Mouse (Mus musculus) ES-CJ7 (cell line): Measurements from ENCODE around the gene Ppp1cc.
"Not testable (repeated sequence)": the region's sequence is repeated elsewhere in the genome, so short reads cannot be mapped to it uniquely, and the experiment has no call there.

Source experiments
- DNase-seq: peaks from one replicate; pipeline ENCODE4 v3.0.0; 2011; ENCODE audit warnings: low read depth, low spot score

Ppp1cc gene

DNA sequence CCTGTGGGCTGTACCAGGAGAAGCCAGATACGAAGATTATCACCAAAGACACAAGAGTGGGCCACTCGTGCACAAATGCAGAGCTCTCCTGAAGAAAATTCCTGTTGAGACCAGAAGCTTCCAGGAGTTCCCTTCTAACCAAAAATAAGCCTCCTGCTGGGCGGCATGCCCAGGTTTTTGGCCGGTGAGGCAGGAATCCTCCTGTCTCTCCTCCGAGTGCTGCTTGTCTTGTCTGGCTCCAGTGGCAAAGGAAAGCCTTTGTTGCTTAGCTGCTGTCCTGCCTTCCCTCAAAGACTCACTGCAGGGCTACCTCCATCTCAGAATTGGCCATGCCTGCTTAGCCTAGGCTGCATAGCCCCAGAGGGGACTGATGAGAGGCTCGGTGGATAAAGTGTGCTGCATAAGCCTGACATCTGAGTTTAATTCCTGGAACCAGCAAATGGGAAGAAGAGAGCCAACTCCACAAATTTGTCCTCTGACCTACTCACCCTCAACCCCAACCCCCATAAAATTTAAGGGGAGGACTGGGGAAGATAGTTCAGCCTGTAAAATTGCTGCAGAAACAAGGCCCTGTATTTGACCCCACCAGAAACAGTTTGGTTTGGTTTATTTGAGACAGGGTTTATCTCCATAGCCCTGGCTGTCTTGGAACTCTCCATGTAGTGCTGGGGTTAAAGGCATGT is 7.3 kb downstream of the Ppp1cc start:
- no peak for DNase-seq

DNA sequence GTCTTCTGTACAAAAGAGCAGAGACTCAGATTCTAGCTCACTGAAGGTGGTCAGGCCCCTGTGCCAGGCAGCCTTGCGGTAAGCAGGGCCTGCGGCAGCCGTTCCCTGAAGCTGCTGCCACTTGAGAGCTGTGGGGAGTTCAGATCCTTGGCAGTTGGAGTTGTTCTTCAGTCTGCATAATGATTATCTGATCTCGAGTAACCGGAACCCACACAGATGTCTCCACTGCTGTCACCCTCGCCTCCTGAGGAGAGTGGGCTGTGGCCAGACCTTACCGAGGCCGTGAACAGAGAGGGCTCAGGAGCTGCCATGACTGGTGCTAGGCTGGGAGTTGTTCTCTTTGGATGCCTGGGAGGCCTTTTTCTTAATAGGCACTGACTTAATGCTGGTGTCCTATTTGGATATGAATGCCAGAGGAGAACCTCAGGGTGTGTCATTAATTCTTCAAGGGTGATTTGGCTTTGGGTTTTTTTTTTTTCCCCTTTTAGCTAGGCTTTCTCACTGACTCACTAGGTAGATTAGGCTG is 8.6 kb downstream of the Ppp1cc start:
- DNase-seq: no peak

DNA sequence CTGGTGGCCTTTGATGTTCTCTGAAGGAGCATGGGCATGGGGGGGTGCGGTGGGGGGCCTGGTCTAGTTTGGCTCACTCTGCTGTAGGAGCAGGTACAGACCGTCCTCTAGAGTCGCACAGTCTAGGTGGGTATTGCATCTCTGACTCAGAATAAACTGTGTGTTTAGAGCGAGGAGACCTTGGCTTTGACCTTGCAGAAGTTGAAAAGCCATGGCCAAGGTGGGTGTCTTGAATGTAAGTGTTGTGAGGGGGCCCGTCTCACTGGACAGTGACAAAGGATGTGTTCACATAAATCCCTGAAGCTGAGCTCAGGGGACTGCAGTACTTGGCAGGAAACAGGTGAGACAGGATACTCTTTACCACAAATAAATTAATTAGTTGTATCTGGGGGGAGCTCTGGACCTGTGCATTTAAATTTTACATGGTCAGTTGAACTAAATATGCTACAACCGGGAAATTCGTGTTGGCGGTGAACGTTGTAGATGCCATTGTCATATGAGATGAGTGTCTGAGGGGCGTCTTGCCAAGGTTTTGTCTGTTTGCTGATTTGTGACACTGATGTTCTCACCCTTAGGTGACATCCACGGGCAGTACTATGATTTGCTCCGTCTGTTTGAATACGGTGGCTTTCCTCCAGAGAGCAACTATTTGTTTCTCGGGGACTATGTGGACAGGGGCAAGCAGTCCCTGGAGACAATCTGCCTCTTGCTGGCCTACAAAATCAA is 10.4 kb downstream of the Ppp1cc start:
- DNase-seq: no peak

DNA sequence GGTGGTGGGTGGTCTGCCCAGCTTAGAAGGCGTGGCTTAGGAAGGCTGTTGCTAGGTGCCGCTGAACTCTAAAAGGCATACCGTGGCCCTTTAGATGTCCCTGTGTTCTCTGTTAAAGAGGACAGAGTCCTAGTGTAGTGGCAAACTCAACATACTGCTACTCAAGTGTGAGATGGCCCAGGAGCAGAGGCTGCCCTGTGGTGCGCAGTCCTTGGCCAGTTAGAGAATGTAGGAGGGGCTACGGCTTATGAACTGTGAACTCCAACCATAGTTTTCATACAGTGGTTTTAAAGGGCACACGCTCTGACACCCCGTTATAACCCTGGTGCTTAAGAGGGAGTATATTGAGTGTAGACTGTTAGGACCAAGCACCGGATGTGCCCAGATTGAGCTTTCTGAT is 13.0 kb downstream of the Ppp1cc start:
- no peak for DNase-seq

DNA sequence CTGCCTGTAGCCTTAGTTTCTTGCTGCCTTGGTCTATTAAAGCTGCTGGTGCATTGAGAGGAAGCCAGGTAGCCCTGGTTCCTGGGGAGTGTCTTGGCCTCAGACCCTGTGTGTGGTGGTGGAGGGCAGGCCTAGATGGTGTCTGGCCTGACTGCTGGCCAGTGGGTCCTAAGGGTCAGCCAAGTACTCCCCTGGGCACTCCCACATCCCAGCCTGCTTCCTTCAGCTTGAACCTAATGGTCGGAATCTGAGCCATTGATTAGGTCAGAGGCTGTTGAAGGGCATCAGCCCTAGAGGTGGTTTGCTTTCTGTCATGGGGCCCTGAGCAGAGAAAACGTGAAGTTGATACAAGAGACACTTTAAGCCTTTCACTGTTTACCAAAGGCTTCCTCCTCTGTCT is 17.3 kb downstream of the Ppp1cc start:
- DNase-seq: no peak

- DNase-seq: no peak
These were observed 17.9 kb downstream of the Ppp1cc start for GRCm38 (mm10) chr5:122175961-122176360.

DNA sequence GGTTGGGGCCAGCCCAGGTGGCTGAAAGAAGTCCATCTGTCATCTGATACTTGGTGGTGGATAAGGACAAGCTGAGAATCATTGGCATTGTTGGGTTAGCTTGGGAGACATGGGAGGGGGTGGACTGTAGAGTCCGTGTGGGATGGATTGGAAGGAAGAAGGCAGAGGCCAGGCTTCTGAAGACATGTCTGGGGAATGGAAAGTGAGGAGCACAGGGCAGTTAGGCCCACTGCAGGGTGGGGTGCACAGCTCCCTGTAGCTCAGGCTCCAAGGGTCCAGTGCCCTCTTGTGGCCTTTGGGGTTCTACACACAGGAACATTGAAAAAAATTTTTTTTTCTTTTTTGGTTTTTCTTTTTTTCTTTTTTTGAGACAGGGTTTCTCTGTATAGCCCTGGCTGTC is 18.3 kb downstream of the Ppp1cc start:
- peak; percentile 71 for DNase-seq

GRCm38 (mm10) chr5:122179665-122180064 is 21.6 kb downstream of the Ppp1cc start:
- DNase-seq: peak; percentile 54

GRCm38 (mm10) chr5:122184283-122184806 is 26.3 kb downstream of the Ppp1cc start:
- no peak for DNase-seq

DNA sequence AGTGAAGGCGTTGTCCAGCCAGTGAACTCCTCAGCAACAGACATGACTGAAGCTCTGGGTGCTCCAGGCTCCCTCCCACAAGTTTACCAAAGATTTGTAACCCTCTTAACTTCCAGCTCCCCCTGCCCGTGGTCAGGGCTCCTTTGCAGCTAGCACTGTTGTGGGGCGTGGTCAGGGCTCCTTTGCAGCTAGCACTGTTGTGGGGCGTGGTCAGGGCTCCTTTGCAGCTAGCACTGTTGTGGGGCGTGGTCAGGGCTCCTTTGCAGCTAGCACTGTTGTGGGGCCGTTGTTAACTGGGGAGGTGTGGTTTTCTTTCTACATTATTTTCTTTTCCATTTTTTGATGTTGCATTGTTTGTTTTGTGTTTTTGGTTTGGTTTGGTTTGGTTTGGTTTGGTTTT is 26.8 kb downstream of the Ppp1cc start:
- DNase-seq: not testable (repeated sequence)

DNA sequence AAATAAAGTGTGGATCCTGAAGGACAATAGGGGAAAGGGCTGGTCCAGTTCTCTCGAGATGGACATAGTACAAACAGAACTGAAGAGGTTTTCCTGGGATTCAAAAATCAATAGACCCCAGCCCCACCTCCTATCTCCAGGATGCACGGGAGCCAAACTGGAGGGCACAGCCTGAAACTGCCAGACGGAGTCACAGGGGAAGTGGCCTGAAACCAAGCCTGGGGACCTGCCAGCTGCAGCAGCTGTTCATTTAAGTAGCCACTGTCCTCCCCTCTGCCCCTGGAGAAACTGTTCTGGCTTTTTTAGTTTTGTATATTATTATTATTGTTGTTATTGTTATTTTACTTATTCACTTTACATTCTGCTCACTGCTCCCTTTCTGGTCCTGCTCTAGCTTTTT is 31.0 kb downstream of the Ppp1cc start:
- no peak for DNase-seq

DNA sequence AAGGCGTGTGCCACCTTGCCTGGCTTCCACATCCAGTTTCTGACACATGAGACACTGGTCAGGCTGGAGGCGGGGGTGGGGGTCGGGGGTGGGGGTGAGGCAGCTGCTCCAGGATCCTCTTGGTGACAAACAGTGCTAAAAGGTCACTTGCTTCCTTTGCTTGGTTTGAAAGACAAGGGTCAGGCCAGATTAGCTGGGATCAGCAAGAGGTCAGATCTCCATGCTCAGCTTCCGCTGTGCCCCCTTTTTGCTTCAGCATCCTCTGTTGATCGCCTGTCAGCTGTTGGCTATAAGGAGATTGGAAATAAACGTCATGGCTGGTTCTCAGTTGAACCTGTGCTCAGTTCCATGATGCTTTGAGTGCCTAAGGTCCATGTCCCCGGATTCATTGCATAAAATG is 32.4 kb downstream of the Ppp1cc start:
- DNase-seq: peak; percentile 61

DNA sequence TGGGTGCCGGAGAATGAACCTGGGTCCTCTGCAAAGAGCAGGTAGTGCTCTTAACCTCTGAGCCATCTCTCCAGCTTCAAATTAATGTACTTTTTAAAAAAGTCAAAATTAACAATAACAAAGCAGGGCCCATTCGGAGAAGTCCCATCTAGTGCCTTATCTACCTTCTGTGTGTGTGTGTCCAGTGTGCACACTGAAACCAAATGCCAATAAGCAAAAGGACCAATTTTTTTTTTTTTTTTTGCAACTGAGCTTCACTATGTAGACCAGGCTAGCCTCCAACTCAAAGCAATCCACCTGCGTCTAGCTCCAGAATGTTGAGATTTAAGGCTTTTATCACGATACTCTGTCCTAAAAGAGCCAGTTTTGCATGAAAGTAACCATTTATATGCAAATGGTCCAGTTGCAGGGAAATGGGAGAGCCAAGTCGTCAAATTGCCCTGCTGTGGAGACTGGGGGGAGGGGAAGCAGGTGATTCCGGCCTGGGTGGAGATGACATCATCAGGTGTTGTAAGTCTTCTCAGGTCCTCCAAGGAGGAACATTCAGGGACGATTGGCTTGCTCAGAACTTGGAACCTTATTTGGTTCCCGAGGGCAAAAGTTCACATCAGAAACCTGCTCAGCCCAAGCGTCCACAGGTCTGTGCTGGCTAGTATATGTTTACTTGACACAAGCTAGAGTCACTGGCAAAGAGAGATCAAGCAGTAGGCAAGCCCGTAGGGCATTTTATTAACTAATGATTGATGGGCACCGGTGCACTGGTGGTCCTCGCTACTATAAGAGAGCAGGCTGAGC is 33.4 kb downstream of the Ppp1cc start:
- DNase-seq: peak; percentile 98

DNA sequence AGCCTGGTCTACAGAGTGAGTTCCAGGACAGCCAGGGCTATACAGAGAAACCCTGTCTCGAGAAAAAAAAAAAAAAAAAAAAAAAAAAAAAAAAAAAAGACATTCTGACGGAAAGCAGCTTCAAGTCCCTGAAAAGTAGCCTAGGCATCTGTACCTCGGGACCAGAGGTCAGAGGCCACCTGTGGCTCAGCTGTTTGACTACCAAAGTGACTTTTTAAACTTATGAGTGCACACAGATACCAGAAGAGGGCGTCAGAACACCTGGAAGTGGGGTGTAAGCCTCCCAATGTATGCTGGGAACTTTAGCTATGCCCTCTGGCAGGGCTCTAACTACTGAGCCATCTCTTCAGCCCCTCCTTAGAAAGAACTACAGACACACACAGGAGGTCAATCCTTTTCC is 34.3 kb downstream of the Ppp1cc start:
- peak; percentile 74 for DNase-seq

DNA sequence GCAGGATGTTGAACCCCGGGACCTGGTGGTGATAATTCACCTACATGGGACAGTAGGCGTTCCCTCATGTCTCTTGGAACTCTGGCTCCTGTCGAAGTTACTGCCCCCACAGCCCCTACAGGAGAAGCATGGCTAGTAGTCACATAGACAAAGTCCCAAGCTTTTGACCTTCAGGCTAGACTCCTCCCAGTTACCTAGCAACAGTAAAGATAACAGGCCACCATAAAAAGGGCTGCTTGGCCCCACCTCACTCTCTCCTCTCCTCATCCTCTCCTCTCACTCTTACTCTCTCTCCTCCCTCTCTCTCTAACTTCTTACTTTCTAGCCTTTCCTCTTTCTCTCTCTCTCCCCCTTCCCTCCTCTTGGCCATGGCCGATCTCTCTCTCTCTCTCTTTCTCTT is 42.8 kb downstream of the Ppp1cc start:
- peak; percentile 58 for DNase-seq

DNA sequence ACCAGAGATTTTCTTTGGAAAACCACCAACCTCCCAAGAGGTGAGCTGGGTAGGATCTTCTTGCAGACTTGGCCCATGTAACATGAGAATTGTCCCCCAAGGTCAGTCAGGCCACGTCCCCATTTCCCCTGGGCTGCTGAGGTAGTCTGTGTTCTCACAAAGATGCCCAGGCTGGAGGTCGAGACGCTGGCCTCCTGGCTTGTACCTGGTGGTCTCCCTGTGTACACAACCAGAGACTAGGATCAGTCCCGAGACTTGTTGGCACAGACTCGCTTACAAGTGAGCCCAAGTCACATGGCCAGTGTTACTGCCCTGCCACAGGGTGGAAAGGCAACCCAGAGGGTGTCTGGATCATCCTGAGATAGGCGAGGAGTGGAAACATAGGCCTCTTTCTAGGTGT is 43.8 kb downstream of the Ppp1cc start:
- no peak for DNase-seq

DNA sequence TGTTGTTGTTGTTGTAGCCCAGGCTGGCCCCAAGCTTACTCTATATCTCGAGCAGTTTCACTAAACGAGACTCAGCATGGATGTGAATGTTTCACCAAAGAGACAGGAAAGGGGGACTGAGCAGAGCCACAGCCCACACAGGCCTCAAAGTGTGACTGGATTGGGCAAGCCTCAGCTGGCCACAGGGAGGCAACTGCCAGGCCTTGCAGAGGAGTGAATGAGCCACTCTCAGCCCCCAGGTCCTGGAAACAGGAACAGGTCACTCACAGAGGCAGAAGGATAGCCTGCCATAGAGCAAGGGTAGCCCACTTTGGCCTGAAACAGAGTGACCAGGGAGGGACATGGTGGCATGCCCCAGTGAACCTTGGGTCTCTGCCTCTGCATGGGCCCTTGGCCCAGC is 46.1 kb downstream of the Ppp1cc start:
- DNase-seq: no peak

DNA sequence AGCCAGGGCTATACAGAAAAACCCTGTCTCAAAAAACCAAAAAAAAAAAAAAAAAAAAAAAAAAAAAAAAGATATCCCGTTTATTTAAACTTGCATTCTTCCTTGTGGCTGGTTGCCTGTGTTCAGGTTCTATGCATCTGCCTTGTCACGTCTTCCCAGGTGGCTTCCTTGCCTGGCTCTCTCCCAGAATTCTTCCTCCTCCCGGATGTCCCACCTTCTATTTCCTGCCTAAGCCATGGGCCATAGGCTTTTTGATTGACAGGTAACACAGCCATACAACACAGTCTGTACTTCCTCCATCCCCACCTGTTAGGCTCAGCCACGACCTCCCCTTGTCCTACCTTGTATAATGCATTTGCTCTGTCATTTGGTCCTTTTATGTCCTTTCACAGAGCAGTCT is 48.4 kb downstream of the Ppp1cc start, which contains the start of gene Hvcn1:
Gene Hvcn1 (plus strand): TSS at position 330 of the 400 bp plus-strand sequence.
- peak; percentile 95 for DNase-seq

DNA sequence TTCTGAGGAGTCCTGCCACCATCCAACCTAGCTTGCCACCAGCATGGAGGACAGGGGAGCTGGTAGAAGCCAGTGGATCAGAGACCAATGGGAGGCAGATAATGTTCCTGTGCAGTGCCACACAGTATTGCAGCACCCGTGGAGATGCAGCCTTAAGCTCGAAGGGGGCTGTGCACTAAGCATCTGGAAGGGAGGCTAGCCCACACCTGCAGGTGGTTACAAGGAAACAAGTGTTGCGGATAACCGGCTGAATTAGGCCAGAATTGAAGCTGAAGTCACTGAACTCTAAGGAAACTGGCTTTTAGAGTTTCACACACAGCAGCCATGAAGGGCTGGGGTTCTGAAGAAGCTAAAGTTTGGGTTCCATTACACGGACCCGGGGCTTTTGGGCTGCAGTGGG is 50.8 kb downstream of the Ppp1cc start:
- no peak for DNase-seq

DNA sequence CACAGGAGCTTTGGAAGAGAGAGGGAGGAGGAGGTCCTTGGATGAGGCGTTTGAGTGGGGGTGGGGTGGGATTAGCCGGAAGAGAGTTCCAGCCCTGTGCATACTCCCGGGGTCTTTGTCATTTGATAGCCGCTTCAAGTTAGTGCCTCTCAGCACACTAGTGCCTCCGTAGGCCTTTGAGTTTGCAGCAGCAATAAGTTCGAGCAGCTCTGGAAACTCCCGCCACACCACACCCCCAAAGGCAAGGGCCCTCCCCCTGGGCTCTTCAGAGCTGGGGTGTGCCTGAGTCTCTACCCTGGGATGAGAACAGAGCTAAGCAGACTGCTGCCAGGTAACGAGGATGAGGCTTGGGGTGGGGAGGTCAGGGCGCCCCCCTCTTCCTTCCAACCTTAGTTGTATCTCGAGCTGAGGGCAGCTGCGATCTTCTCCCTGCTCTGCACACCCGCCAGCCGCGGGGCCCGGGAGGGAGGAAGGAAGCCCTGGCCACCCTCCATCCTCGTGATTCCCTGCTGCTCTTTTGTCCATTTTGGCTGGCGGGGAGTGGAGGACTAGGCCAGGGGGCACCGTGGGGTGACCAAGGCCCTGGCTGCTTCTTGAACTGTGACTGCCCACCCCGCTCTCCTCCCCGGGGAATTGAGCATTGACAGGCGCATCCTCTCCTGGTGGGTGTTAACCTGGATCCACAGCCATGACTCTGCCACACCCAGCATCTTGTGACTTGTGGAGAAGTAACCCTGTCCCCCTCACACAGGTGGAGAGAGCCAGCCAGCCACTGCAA is 51.7 kb downstream of the Ppp1cc start:
- peak; percentile 96 for DNase-seq

GRCm38 (mm10) chr5:122210890-122211289 is 52.8 kb downstream of the Ppp1cc start:
- no peak for DNase-seq
